Mouse (Mus musculus): ENCODE results near the gene Tifa. TPM values are rescaled to one million over a fixed set of nuclear protein-coding genes. Genes with fewer than 3 reads are reported as not detected.

The Tifa gene
- total RNA-seq, 2 experiments from 2014 or later, result 6.6 to 7.7 TPM

- DNase-seq, result no peak
Observed at GRCm38 (mm10) chr3:127827123-127827522, 37.5 kb downstream of the Tifa start.

- DNase-seq, result no peak
Observed at GRCm38 (mm10) chr3:127830183-127830582, 40.6 kb downstream of the Tifa start.

GRCm38 (mm10) chr3:127831079-127831478 lies 41.5 kb downstream of the Tifa start:
- no peak for DNase-seq

GRCm38 (mm10) chr3:127834040-127834439 lies 44.4 kb downstream of the Tifa start:
- no peak for DNase-seq

GRCm38 (mm10) chr3:127835594-127835993 lies 46.0 kb downstream of the Tifa start:
- no peak for DNase-seq

DNA sequence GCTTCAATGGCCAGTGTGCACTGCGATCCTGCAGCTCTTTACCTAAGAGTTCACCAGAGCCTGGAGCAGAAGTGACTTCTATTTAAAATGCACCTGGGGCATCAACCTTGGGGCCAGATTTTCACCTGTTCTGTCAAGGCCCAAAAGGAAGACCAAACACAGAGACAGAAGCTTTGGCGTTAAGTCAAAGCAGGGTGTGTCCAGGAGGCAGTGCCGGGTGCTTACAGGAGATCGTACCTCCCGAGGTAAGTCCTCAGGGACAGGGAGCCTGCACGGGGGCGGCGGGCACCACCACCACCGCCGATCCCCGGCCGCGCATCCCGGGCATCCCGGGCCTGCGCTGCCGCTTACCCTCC lies 47.2 kb downstream of the Tifa start:
- no peak for DNase-seq

DNA sequence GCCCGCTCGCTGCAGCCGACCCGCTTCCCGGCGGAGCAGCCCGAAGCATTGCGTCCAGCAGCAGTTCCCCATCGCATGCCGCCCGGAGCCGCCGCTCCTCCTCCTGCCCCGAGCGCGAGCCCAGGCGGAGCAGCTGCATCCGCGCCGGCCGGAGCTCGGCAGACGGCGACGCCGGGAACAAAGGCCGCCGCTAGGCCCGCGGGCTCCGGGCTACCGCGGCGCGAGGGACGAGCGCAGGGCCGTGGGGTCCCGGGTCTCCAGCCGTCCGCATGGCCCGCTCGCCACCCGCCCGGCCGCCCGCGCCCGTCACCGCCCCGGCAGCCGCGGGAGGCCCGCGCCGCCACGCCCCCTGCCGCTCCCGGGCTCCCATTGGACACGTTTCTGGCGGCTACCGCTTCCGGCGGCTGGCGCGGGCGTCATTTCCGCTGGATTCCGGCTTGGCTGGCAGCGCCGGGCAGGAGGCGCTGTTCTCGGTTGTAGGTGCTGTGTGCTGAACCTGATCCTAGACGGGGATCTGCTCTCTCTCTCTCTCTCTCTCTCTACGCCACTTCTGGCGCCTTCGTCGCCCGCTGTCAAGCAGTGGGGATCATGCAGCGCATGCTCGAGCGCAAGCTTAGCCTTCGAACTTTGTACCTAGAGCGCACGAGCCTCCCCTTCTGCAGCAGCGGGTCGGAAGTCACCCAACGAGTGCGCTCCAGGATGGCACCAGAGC lies 47.7 kb downstream of the Tifa start, which contains the start of gene Ap1ar:
TSS of gene Ap1ar (minus strand) at position 370 of the 712 bp plus-strand sequence.
- peak; percentile 96 to 97 for DNase-seq

DNA sequence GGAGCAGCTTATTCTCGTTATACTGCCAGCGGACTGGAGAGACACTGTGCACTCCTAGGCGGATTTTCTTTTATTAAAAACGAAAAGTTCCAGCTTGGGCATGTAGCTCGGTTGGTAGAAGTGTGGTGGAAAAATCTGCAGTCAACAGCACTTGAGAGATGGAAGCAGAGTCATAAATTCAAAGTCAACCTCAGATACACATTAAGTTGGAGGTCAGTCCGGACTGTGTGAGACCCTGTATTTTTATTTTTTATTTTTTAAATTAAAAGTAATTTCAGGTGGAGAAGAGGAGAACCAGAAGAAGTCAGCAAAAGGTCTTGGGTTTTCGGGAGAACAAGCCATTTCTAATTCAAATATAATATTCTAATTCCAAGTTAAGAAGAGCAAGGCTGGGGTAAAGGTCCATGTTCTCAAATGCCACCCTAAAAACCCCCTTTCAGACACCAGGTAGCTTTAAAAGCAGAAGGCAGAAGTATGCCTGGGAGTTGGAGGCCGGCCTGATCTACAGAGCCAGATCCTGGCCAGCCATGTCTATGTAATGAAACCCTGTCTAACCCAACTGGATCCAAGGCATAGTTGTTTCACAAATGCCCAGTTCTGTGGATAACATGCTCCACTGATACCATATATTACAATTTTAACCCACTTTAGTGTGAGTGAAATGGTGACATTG lies 48.5 kb downstream of the Tifa start:
- no peak for DNase-seq

GRCm38 (mm10) chr3:127841926-127842325 lies 52.3 kb downstream of the Tifa start:
- DNase-seq, result no peak

DNA sequence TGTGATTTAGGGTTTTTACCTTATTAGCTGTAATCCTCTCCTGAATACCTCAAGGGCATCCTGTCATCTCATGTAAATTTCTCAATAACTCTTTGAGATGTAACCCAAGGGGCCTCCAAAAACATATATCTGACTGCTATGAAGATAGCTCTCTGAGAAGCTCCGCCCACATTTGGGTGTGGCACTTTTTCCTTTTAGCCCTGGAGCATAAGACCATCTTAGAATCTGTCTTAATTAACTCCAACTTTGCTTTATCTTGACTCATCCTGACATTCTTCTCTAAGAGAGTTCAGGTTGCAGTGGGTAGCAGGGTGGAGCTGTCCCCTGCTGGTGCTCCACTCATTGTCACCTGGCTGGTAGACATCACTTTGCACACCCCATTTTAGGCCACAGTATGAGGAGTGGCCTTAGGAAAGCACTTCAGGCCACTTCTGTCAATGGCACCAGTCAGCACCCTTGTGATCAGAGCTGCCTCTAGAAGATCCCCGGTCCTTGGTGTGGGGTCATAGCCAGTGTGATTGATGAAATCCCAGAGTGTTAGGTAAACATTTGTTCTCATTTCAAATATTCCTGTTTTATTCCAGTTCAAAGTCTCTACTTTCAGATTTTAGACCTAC lies 53.8 kb downstream of the Tifa start:
- DNase-seq, result no peak

GRCm38 (mm10) chr3:127843941-127844327 lies 54.3 kb downstream of the Tifa start:
- DNase-seq, result no peak

DNA sequence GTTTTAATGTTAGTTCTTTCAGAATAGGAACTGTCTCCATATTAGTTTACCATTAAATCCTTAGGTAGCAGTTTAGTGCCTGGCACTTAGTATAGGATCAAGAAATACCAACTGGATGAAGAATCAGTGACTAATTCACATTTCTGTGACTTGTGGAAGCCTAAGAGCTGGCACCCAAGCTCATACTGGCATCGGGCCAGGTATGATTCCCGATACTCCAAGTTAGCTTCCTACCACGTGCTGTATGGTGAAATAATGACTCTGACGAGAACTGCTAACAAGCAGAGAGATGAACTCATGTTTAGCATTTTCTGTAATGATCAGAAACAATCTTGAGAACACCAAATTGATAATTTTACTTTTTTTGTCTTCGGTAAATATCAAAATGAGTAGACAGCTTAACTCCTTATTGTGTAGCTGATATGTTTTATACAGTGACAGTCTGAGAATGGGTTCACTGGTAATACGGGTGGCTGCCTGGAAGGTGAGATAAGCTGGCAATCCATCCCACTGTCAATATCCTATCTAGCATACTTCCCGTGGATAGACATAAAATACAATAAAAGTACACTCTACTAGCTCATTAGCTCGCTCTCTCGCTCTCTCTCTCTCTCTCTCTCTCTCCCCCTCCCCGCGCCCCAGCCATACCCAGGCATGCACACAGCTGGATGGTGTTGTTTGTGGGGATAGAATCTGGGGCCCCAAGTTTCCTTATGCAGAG lies 58.6 kb downstream of the Tifa start:
- DNase-seq, result no peak

GRCm38 (mm10) chr3:127849922-127850321 lies 60.3 kb downstream of the Tifa start:
- no peak for DNase-seq

GRCm38 (mm10) chr3:127850776-127851646 lies 61.4 kb downstream of the Tifa start:
- no peak for DNase-seq

- DNase-seq, result no peak
Observed at GRCm38 (mm10) chr3:127852722-127853121, 63.1 kb downstream of the Tifa start.

DNA sequence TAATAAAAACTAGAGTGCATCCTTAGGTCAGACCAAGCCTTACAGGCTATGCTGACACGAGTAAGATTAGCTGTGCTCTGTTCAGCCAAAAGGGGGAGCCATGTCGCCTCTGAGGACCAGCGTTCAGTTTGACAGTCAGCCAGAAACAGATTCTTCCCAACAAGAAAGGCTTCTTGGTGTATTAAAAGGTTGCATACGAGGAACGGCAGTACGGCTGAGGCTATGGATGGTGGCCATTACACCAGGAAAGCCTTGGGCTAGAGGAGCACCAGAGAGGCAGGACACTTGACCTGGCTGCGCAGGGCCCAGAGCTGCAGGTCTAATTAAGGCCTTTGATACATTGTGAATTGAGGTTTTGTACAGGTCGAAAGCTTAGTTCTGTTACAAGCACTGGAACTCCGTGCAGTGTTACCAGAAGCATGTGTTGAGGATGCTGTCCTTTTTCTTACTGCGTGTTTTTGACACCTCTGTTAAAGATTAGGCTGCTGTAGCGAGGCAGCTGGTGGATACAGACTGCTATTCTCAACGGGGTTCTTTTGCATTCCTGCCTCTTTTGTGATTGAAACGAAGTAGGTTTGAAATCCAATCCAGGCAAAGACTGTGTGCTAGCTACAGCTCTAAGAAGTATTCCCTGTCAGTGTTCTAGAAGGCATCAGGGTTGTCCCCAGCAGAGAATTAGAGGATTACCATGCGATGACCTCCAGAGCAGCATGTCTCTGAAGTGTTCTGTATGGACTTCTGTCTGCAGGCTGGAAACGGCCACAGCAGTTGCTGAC lies 64.0 kb downstream of the Tifa start:
- DNase-seq, result peak; percentile 30 to 50

DNA sequence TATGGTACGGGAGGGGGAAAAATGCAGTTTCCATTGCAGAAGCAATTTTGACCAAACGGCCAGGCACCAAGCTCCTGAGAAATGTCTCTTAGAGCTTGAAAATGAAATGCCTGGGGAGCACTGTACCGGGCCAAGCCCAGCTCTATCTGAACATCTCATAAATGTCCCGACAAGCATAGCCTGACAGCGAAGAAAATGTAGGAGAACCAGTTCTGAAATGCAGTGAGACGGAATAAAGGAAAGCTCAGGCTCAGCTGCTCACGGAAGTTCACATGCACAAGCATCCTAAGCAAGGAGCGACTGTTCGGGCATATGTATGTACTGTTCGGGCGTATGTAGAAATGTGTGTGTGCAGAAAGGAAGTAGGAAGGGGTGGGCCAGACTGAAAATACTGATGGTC lies 71.7 kb downstream of the Tifa start:
- DNase-seq, result no peak

DNA sequence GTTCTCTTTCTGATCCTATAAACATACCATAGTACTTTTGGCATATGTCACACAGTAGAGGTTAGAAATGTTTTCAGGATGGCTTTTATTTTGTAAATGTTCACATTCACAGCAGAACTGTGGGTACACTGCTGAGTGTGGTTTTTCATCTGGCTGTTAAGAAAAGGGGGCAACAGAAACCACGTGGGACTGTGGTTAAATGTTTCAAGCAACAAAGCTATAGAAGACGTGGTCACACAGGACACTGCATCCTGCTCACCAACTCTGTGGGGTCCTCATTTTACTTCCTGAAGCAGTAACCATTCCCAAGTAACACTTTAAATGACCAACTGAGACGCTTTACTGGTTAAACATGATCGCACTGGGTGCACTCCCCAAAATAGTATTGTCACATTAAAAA lies 72.9 kb downstream of the Tifa start:
- DNase-seq, result no peak

- DNase-seq, result no peak
Observed at GRCm38 (mm10) chr3:127863571-127863970, 74.0 kb downstream of the Tifa start.

- DNase-seq, result no peak
Observed at GRCm38 (mm10) chr3:127864242-127864641, 74.6 kb downstream of the Tifa start.

- DNase-seq, result no peak
Observed at GRCm38 (mm10) chr3:127868046-127868758, 78.6 kb downstream of the Tifa start.
